Mouse (Mus musculus): Measurements from ENCODE around the gene Thy1. TPM values are rescaled to one million over a fixed set of nuclear protein-coding genes. Genes with fewer than 3 reads are reported as not detected.

Gene Thy1
- total and polyA plus RNA-seq, 3 experiments, result 1.5 to 24.0 TPM; not detected in 1

DNA sequence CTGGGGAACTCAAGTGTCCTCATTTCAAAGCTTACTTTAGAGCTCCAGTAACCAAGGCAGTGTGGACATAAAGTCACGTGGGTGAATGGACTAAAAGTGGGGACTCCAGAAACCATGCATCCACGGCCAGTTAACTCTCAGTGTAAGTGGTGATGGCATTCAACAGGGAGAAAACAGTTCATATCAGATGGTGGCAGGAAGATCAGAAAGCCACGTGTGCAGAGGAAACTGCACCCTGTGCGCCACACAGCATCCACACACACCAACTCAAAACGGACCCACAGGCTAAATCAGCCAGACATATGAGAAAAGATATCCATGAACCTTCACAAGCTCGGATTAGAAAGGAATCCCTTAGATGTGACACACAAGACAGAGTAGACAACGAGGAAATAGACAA, 23.2 kb upstream of the Thy1 start:
- no peaks in the 10 kb centered on the region for H3K9me3 ChIP-seq (replicated peaks; ENCODE audit: insufficient read depth, low read length)
- TF ChIP-seq MAZ (IDR thresholded peaks at IDR 0.05; ENCODE audit: low read depth, low read length), result no peak
- TF ChIP-seq CTCF (IDR thresholded peaks at IDR 0.05 in 2 of 3, conservative IDR thresholded peaks at IDR 0.05 in 1 of 3; ENCODE audit: control insufficient read depth in 1 of 3, insufficient read depth in 1 of 3, low read depth in 2 of 3, low read length in 3 of 3, poor library complexity in 1 of 3, severe bottlenecking in 1 of 3), result no peak
- TF ChIP-seq MYB (IDR thresholded peaks at IDR 0.05; ENCODE audit: low read depth, low read length), result no peak
- no peak for TF ChIP-seq CHD1 (IDR thresholded peaks at IDR 0.05; ENCODE audit: low read depth, low read length)
- TF ChIP-seq CHD2 (IDR thresholded peaks at IDR 0.05; ENCODE audit: low read length), result no peak
- TF ChIP-seq SIN3A (IDR thresholded peaks at IDR 0.05; ENCODE audit: low read length), result no peak
- TF ChIP-seq TCF12 (IDR thresholded peaks at IDR 0.05; ENCODE audit: low read depth, low read length), result no peak
- no peak for TF ChIP-seq POLR2A (IDR thresholded peaks at IDR 0.05; ENCODE audit: control insufficient read depth in 1 of 2, insufficient read depth in 1 of 2, low read depth in 1 of 2, low read length in 2 of 2, poor library complexity in 1 of 2)
- no peaks in the 10 kb centered on the region for H3K36me3 ChIP-seq (ENCODE audit: control insufficient read depth in 1 of 2, insufficient read depth in 2 of 2, low read length in 2 of 2)
- no peak for DNase-seq (ENCODE audit: low read depth, low spot score)
- no peak overlapping the region for H3K27ac ChIP-seq (ENCODE audit: control insufficient read depth, low read depth, low read length)
- H3K4me1 ChIP-seq (ENCODE audit: control insufficient read depth in 1 of 2, insufficient read depth in 2 of 2, low read length in 2 of 2), result no peaks in the 10 kb centered on the region
- peaks cover 0 to 2% of the 10 kb centered on the region in 2 experiments; a peak in 2 of 4 replicates for H3K27me3 ChIP-seq (ENCODE audit: control insufficient read depth in 1 of 2, insufficient read depth in 2 of 2, low read length in 2 of 2)
- no peak overlapping the region for H3K9ac ChIP-seq (ENCODE audit: control insufficient read depth, low read depth, low read length, poor library complexity, severe bottlenecking)
- no peak overlapping the region for H3K4me3 ChIP-seq (ENCODE audit: control insufficient read depth in 1 of 2, insufficient read depth in 1 of 2, low read depth in 2 of 2, low read length in 2 of 2)
- no peaks in the 10 kb centered on the region for H3K79me2 ChIP-seq (ENCODE audit: control insufficient read depth, insufficient read depth, low read length, poor library complexity)

DNA sequence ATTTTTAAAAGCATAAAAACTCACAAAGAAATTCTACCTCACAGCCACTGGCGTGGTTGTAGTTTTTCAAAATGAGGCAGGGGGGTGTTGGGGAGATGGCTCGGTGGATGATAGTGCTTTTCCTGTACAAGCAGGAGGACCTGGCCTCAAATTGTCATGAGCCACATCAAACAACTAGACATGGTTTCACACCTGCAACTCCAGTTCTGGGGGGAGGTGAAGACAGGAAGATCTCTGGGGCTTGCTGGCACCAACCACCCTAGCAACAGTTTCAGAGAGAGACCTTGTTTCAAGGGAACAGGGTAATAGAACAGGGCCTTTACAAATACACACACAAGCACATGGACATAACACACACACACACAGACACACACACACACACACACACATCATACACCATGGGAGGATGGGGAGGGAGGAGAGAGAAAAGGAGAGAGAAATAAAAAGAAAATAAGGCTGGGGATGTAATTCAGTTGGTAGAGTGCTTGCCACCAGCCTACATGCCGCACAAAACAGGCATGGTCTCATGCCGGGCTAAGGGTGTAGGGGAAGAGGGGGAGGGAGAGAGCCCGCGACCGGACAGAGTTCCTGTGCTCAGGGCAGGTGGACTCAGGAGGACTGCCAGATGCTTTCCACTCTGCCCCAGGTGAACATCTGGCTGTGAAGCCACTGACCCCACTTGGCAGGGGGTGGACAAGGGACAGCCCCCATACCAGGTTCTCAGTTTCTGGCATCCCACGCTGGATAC, 20.9 kb upstream of the Thy1 start:
- no peaks in the 10 kb centered on the region for H3K4me1 ChIP-seq (ENCODE audit: control insufficient read depth in 1 of 2, insufficient read depth in 2 of 2, low read length in 2 of 2)
- no peaks in the 10 kb centered on the region for H3K79me2 ChIP-seq (ENCODE audit: control insufficient read depth, insufficient read depth, low read length, poor library complexity)
- H3K9ac ChIP-seq (ENCODE audit: control insufficient read depth, low read depth, low read length, poor library complexity, severe bottlenecking), result no peak overlapping the region
- no peaks in the 10 kb centered on the region for H3K36me3 ChIP-seq (ENCODE audit: control insufficient read depth in 1 of 2, insufficient read depth in 2 of 2, low read length in 2 of 2)
- H3K4me3 ChIP-seq (ENCODE audit: control insufficient read depth in 1 of 2, insufficient read depth in 1 of 2, low read depth in 2 of 2, low read length in 2 of 2), result no peak overlapping the region
- TF ChIP-seq EP300 (IDR thresholded peaks at IDR 0.05; ENCODE audit: low read depth in 1 of 2, low read length in 2 of 2), result no peak
- TF ChIP-seq UBTF (IDR thresholded peaks at IDR 0.05; ENCODE audit: borderline replicate concordance, insufficient read depth, low read depth, low read length), result no peak
- TF ChIP-seq CTCF (IDR thresholded peaks at IDR 0.05 in 2 of 3, conservative IDR thresholded peaks at IDR 0.05 in 1 of 3; ENCODE audit: control insufficient read depth in 1 of 3, insufficient read depth in 1 of 3, low read depth in 2 of 3, low read length in 3 of 3, poor library complexity in 1 of 3, severe bottlenecking in 1 of 3), result no peak
- TF ChIP-seq RAD21 (IDR thresholded peaks at IDR 0.05; ENCODE audit: low read depth, low read length), result no peak
- TF ChIP-seq ELF1 (IDR thresholded peaks at IDR 0.05; ENCODE audit: low read depth, low read length), result no peak
- no peak for TF ChIP-seq MAFK (IDR thresholded peaks at IDR 0.05; ENCODE audit: borderline replicate concordance, low read depth, low read length)
- no peak for TF ChIP-seq HCFC1 (IDR thresholded peaks at IDR 0.05; ENCODE audit: low read depth, low read length)
- no peak for TF ChIP-seq ZMIZ1 (IDR thresholded peaks at IDR 0.05; ENCODE audit: low read depth, low read length)
- TF ChIP-seq ETS1 (IDR thresholded peaks at IDR 0.05; ENCODE audit: low read depth, low read length), result no peak
- TF ChIP-seq MEF2A (IDR thresholded peaks at IDR 0.05; ENCODE audit: extremely low read depth, insufficient replicate concordance, low read depth, low read length, poor library complexity, severe bottlenecking), result no peak
- no peak for TF ChIP-seq TCF12 (IDR thresholded peaks at IDR 0.05; ENCODE audit: low read depth, low read length)
- TF ChIP-seq CHD2 (IDR thresholded peaks at IDR 0.05; ENCODE audit: low read length), result no peak
- no peak for TF ChIP-seq GATA1 (IDR thresholded peaks at IDR 0.05; ENCODE audit: low read depth, low read length)
- H3K9me3 ChIP-seq (replicated peaks; ENCODE audit: insufficient read depth, low read length), result no peaks in the 10 kb centered on the region
- H3K27ac ChIP-seq (ENCODE audit: control insufficient read depth, low read depth, low read length), result no peak overlapping the region
- DNase-seq (ENCODE audit: low read depth, low spot score), result no peak
- no peaks in the 10 kb centered on the region for H3K27me3 ChIP-seq (ENCODE audit: control insufficient read depth in 1 of 2, insufficient read depth in 2 of 2, low read length in 2 of 2)
